Mouse (Mus musculus) midbrain, embryonic 10.5 days (tissue): ENCODE data around the gene Fndc5. TPM values are rescaled to one million over a fixed set of nuclear protein-coding genes. Genes with fewer than 3 reads are reported as not detected.

Source experiments
- DNase-seq: peaks from one replicate; pipeline ENCODE4 v3.0.0-alpha.2; 2017; ENCODE audit warnings: low spot score
- H3K27ac ChIP-seq: fragments of 300-500 bp; sonication (generic); replicated peaks from 2 replicates; pipeline ENCODE4 v1.5.1; 2016; ENCODE audit warnings: mild to moderate bottlenecking
- H3K27me3 ChIP-seq: fragments of 300-500 bp; sonication (generic); 2 replicates; pipeline ENCODE4 v1.6.1; 2016; ENCODE audit warnings: low read depth, mild to moderate bottlenecking; ENCODE audit not compliant: poor library complexity, severe bottlenecking
- H3K36me3 ChIP-seq: fragments of 300-500 bp; sonication (generic); 2 replicates; pipeline ENCODE4 v1.6.1; 2016; ENCODE audit warnings: mild to moderate bottlenecking, moderate library complexity
- H3K4me1 ChIP-seq: fragments of 300-500 bp; sonication (generic); 2 replicates; pipeline ENCODE4 v1.6.1; 2016
- H3K4me3 ChIP-seq: fragments of 300-500 bp; sonication (generic); 2 replicates; pipeline ENCODE4 v1.5.1; 2016; ENCODE audit warnings: mild to moderate bottlenecking, moderate library complexity
- H3K9me3 ChIP-seq: fragments of 300-500 bp; sonication (generic); replicated peaks from 2 replicates; pipeline ENCODE4 v1.6.1; 2016; ENCODE audit warnings: mild to moderate bottlenecking
- WGBS: fragments of 180-500 bp; shearing (Covaris S2); methylation state at CpG from one replicate; pipeline ENCODE4 v1.1.7; 2016; 5-methylcytosine and 5-hydroxymethylcytosine counted together
- polyA plus RNA-seq: library from polyadenylated mRNA; unstranded; fragments of >200 nt; fragmentation: Nextera tagmentation; extraction: Ambion mirVana; gene quantifications from 2 replicates; pipeline ENCODE4 v1.2.1, GENCODE M21; 2016

Fndc5 gene
- polyA plus RNA-seq, 1 experiment from 2014 or later: 0.78 TPM

DNA sequence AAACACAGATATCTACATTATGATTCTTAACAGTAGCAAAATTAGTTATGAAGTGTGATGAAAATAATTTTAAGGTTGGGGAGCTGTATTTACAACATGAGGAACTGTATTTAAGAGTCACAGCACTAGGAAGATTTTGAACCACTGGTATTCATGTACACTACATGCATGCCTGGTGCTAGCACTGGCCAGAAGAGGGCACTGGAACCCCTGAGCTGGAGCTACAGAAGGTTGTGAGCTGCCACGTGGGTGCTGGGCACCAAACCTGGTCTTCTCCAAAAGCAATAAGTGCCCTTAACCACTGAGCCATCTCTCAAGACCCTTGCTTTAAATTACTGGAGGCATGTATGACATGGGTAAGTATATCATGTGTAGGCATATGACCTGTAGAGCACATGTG, 35.7 kb downstream of the Fndc5 start:
- H3K9me3 ChIP-seq: peaks cover 4% of the 10 kb centered on the region; the same call in 1 of the 2 replicates
- no peak for DNase-seq
- H3K4me1 ChIP-seq: no peaks in the 10 kb centered on the region
- H3K27me3 ChIP-seq: no peaks in the 10 kb centered on the region
- peaks cover 94% of the 10 kb centered on the region for H3K36me3 ChIP-seq
- H3K27ac ChIP-seq: no peak overlapping the region
- WGBS: 77% methylated on average over 1 of the region's 1 CpGs
- no peak overlapping the region for H3K4me3 ChIP-seq

GRCm38 (mm10) chr4:129179560-129179959, 42.8 kb downstream of the Fndc5 start:
- H3K36me3 ChIP-seq: peaks cover 86% of the 10 kb centered on the region
- no peak for DNase-seq
- WGBS: 84% methylated on average over 1 of the region's 1 CpGs
- no peak overlapping the region for H3K4me3 ChIP-seq
- no peaks in the 10 kb centered on the region for H3K27me3 ChIP-seq
- H3K4me1 ChIP-seq: no peaks in the 10 kb centered on the region
- H3K27ac ChIP-seq: no peak overlapping the region
- H3K9me3 ChIP-seq: no peaks in the 10 kb centered on the region

GRCm38 (mm10) chr4:129188041-129188659, 51.4 kb downstream of the Fndc5 start:
- 53% methylated on average over 5 of the region's 5 CpGs for WGBS
- no peaks in the 10 kb centered on the region for H3K27me3 ChIP-seq
- DNase-seq: no peak
- peaks cover 18% of the 10 kb centered on the region for H3K36me3 ChIP-seq
- peak overlapping the region; percentile 97 for H3K27ac ChIP-seq
- H3K4me1 ChIP-seq: peaks cover 36% of the 10 kb centered on the region
- H3K9me3 ChIP-seq: no peaks in the 10 kb centered on the region
- H3K4me3 ChIP-seq: peak overlapping the region; percentile 97

DNA sequence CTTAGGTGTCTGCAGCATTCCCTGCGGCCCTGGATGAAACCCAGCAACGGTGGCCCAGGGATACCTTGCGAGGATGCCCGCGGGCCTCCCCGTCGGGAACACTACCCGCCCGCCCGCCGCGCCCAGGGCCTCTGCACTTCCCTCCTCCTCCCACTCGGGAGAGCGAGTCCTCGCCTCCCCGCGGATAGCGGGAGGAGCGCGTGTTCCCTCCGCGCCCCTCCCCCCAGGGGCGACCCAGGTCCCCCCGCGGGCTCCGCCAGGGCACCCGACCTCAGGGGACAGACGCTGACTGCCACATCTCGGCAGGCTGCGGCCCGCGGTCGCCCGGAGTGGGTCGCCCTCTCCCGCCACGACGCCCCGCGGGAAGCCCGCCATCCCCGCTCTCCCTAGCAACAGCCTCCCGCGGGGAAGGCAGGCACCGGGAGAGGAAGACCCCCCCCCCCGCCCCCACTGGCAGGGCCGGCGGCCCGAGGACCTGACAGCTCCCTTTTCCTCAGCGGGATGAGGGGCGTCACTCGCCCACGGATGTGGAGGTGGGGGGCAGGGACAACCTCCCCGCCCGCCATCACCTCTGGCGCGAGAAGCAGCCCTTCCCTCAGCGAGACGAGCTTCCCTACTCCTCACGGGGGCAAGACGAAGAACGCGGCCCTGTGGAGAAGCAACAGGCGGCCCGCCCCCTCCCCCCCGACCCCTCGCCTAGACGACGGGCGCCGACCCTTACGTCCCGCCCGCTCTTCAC, 52.2 kb downstream of the Fndc5 start:
- H3K9me3 ChIP-seq: no peaks in the 10 kb centered on the region
- no peaks in the 10 kb centered on the region for H3K27me3 ChIP-seq
- H3K27ac ChIP-seq: peak overlapping the region; percentile 97
- under 1% methylated on average over 73 of the region's 74 CpGs for WGBS
- peaks cover 36% of the 10 kb centered on the region for H3K4me1 ChIP-seq
- peak overlapping the region; percentile 97 for H3K4me3 ChIP-seq
- H3K36me3 ChIP-seq: peaks cover 20% of the 10 kb centered on the region
- no peak for DNase-seq

GRCm38 (mm10) chr4:129189542-129190519, 53.0 kb downstream of the Fndc5 start, which contains the start of the genes S100pbp and Yars:
TSS of gene S100pbp (minus strand) at chr4:129189727.
TSS of gene Yars (plus strand) at chr4:129189760.
- peak; percentile 99 for DNase-seq
- Histone ChIP-seq H3K9me3 (no peaks in the 10 kb centered on the region), H3K4me1 (peaks cover 36% of the 10 kb centered on the region), H3K27me3 (no peaks in the 10 kb centered on the region), H3K4me3 (peak within 1 kb of the TSS; percentile 97), H3K27ac (peak within 1 kb of the TSS; percentile 97), H3K36me3 (peaks cover 27% of the 10 kb centered on the region)
- WGBS: under 1% methylated on average over 56 of the region's 58 CpGs

DNA sequence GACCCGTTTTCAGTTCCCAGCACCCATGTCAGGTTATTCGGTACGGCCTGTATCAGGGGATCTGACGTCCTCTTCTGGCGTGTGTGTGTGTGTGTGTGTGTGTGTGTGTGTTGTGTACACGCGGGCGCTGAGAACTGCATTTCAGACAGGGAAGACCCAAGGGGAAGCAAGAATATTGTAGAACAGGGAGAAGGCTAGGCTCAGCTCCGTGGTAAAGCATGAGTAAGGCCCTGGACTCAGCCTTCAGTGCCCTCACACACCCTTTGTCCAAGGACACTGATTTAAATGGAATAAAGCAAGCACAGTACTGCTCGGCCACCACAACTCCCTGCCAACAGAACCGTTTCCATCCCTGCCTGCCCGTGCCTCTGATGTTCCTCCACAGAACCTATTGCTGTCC, 53.7 kb downstream of the Fndc5 start:
- peak; percentile 15 for DNase-seq
- peak overlapping the region; percentile 97 for H3K27ac ChIP-seq
- H3K4me3 ChIP-seq: peak overlapping the region; percentile 97
- H3K36me3 ChIP-seq: peaks cover 33% of the 10 kb centered on the region
- peaks cover 36% of the 10 kb centered on the region for H3K4me1 ChIP-seq
- H3K9me3 ChIP-seq: no peaks in the 10 kb centered on the region
- WGBS: 6% methylated on average over 12 of the region's 12 CpGs
- no peaks in the 10 kb centered on the region for H3K27me3 ChIP-seq

- DNase-seq: no peak
- Histone ChIP-seq H3K36me3 (peaks cover 44% of the 10 kb centered on the region), H3K9me3 (no peaks in the 10 kb centered on the region), H3K4me3 (peak overlapping the region; percentile 97; the same call in 1 of the 2 replicates), H3K27ac (no peak overlapping the region), H3K27me3 (no peaks in the 10 kb centered on the region), H3K4me1 (peaks cover 36% of the 10 kb centered on the region)
- WGBS: 79% methylated on average over 5 of the region's 5 CpGs
Observed at GRCm38 (mm10) chr4:129191691-129192090, 54.9 kb downstream of the Fndc5 start.

Other genes with a start within 250 kb of the Fndc5 start
- 11.1 and 14.9 TPM in 2 replicates for gene Azin2, start 174.6 kb upstream of the Fndc5 start, polyA plus RNA-seq
- gene Ak2, start 145.0 kb upstream of the Fndc5 start, polyA plus RNA-seq: 187 and 205 TPM in 2 replicates
- gene Rnf19b, start 78.7 kb upstream of the Fndc5 start, polyA plus RNA-seq: 7.1 and 9.0 TPM in 2 replicates
- gene Tmem54, start 31.5 kb upstream of the Fndc5 start, polyA plus RNA-seq: 1.0 and 2.1 TPM in 2 replicates
- gene Hpca, start 15.0 kb upstream of the Fndc5 start, polyA plus RNA-seq: 1.4 and 2.4 TPM in 2 replicates
- 28.2 and 28.8 TPM in 2 replicates for gene S100pbp, start 52.7 kb downstream of the Fndc5 start, polyA plus RNA-seq
- 107 and 111 TPM in 2 replicates for gene Yars, start 52.8 kb downstream of the Fndc5 start, polyA plus RNA-seq
- 2.7 and 3.7 TPM in 2 replicates for gene C77080, start 124.4 kb downstream of the Fndc5 start, polyA plus RNA-seq
- gene Sync, start 150.6 kb downstream of the Fndc5 start, polyA plus RNA-seq: 0.30 and 0.47 TPM in 2 replicates
- 522 and 529 TPM in 2 replicates for gene Rbbp4, start 198.4 kb downstream of the Fndc5 start, polyA plus RNA-seq
- gene Zbtb8os, start 198.7 kb downstream of the Fndc5 start, polyA plus RNA-seq: 48.3 and 49.6 TPM in 2 replicates
- gene Zbtb8a, start 241.1 kb downstream of the Fndc5 start, polyA plus RNA-seq: 7.5 and 9.4 TPM in 2 replicates